Mouse (Mus musculus): ENCODE results near the gene Gm12216.
"Not testable (repeated sequence)": the region's sequence is repeated elsewhere in the genome, so short reads cannot be mapped to it uniquely, and the experiment has no call there.

DNA sequence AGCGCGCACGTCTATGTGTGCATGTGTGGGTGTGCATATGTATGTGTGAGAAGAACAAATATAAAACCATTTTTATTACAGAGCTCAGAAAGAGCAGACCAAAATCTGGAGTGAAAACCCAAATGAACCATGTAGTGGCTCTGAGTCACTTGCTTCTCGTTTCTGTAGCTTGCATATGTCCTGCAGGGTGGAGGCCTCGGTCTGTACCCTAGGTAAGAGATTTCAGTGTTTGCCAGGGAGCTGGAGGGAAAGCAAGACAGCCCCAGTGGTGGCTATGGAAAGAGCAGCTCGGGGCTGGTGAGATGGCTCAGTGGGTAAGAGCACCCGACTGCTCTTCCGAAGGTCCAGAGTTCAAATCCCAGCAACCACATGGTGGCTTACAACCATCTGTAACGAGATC lies 1.9 kb upstream of the Gm12216 start:
- not testable (repeated sequence) for TF ChIP-seq POLR2A (IDR thresholded peaks at IDR 0.05; ENCODE audit: borderline replicate concordance, insufficient read depth, low read length); CTCF (IDR thresholded peaks at IDR 0.05; ENCODE audit: borderline replicate concordance, insufficient read depth, low read depth, low read length)

Data from cerebellum, adult 2 months (tissue).